Mouse (Mus musculus) right cerebral cortex, postnatal 25 days (tissue): ENCODE measurements around the gene Shisa9.
"Not testable (repeated sequence)": the region's sequence is repeated elsewhere in the genome, so short reads cannot be mapped to it uniquely, and the experiment has no call there.

Source experiments
- DNase-seq: peaks from one replicate; pipeline ENCODE4 v3.0.0; 2022

Gene Shisa9

DNA sequence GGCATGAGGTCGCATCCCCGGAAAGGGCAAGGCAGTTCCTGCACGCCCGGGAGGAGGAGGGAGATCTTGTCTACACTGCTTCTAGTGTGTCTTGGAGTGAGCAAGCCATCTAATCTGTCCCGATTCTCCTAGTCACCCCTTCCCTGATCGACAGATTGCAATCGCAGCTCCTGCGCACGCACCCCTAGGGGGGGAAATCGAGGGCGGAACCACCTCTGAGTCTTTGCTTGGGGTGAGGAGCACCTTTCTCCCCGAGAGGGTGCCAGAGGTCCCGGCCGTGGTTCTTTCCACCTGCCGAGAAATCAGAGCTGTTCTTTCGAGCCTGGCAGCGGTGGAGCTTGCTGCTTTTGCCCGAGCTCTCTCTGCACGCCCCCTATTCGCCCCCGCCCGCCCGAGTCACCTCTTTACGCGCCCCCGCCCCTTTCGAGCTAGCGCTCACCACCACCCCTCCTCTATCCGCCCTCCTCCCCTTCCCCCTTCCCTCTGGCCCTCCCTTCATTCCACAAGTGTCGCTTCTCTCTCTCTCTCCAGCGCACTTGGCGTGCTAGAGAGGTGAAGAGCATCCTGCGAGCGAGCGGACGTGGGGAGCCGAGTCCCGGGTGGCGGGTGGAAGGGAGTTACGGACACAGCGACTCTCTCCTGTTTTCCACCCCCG is at the start of gene Shisa9:
TSS of gene Shisa9 (plus strand) at position 498 of the 655 bp plus-strand sequence.
- DNase-seq, result peak; percentile 74

DNA sequence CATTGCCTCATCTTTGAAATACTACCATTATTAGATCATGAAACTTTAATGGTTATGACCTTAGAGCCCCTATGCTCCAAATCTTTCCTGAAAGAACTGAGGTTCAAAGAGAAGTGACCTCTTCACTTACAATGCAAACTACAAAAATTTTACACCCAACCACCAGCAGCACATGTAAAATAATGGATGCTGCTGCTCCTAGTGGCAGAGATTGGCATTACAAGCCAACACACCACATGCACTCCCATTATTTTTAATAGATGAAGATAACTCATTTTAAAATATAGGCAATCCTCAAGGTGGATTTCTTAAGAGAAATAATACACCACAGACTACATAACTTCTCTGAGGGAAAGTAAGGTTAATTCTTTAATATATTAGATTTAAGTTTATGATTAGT is 43.4 kb upstream of the Shisa9 start:
- no peak for DNase-seq

DNA sequence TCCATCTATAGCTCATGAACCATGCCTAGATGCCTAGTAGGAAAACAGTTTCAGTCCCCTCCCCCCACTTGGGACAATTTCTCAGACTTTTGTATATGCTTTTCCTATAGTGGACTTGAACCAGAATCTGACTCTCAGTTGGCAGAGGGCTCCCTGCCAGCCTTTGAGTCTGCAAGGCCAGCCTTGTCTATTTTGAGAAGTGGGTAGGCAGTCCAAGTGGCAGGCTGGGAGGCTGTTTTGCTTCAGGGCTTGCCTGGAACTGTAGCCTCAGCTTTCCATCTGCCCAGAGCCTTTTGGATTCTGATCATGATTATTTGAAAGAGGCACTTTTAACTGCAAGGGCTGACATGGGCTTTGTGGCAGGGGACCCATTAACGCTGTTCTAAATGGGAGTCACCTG is 23.2 kb upstream of the Shisa9 start:
- no peak for DNase-seq

DNA sequence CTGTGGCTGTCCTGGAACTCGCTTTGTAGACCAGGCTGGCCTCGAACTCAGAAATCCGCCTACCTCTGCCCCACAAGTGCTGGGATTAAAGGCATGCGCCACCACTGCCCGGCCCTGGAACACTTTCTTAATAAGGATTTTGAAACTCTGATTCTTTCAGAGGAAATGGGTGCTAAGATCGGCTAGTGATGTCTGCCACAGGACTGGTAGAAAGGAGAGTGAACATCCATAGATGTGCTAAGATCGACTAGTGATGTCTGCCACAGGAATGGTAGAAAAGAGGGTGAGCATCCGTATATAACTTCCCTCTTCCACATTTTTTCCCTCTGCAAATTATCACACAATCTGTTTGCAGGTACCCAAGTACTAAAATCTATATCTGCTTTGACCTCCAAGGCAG is 17.9 kb upstream of the Shisa9 start:
- DNase-seq, result no peak

GRCm38 (mm10) chr16:11966810-11967209 is 17.1 kb upstream of the Shisa9 start:
- DNase-seq, result not testable (repeated sequence)

DNA sequence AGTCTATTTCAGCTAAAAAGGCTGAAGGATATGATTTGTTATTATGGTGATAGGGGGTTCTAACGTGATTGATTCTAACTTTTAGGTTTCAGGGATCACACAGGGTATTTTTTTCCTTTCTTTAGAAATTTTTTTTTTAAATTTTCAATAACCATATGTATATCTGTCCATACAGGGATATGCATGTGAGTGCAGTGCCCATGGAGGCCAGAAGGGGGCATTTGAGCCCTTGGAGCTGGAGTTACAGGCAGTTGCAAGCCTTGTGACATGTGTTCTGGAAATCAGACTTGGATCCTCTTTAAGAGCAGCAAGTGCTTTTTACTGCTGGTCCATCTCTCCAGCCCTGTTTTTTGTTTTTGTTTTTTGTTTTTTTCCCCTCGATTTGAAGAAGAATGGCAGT is 16.3 kb upstream of the Shisa9 start:
- no peak for DNase-seq

- no peak for DNase-seq
Measured at GRCm38 (mm10) chr16:11973707-11974106, 10.2 kb upstream of the Shisa9 start.

DNA sequence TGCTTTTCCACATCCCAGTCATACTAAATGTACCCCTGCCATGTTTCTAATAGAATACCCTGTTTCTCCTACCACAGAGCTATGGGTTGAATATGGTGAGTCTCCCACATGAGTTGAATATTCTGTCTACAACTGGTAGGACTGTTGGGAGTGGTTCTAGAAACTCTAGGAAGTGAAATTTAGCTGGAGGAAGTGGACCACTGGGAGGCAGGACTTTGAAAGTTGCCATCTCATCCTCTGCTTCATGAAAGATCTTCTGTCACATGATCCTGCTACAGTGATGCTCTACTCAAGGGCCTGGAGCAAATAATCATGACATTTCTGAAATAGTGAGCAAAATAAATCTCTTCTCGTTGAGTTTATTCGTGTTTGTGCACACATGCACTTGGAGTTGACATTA is 7.2 kb upstream of the Shisa9 start:
- no peak for DNase-seq

GRCm38 (mm10) chr16:11980764-11981163 is 3.1 kb upstream of the Shisa9 start:
- peak; percentile 67 for DNase-seq

GRCm38 (mm10) chr16:11983106-11983615 is 752 bp upstream of the Shisa9 start:
- peak; percentile 62 for DNase-seq

DNA sequence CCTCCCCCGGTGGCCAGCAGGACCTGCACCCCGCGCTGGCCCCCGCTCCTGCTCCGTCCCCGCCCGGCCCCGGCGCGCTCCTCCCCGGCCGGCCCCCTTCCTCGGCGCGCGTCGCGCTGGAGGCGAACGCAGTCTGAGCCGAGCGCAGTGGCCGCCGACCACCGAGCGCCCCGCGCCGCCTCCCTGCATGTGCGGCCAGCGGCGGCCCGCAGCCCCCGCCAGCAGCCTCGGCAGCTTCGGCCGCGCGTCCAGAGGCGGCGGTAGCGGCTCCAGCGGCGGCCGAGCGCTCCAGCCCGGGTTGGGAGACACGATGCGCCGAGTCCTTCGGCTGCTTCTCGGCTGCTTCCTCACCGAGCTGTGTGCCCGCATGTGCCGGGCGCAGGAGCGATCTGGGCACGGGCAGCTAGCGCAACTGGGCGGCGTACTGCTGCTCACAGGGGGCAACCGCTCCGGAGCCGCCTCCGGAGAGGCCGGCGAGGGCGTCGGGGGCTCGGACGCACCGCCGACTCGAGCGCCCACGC is 418 bp downstream of the Shisa9 start:
- peak; percentile 68 for DNase-seq

- DNase-seq, result peak; percentile 9
Measured at GRCm38 (mm10) chr16:11987056-11987455, 3.1 kb downstream of the Shisa9 start.

DNA sequence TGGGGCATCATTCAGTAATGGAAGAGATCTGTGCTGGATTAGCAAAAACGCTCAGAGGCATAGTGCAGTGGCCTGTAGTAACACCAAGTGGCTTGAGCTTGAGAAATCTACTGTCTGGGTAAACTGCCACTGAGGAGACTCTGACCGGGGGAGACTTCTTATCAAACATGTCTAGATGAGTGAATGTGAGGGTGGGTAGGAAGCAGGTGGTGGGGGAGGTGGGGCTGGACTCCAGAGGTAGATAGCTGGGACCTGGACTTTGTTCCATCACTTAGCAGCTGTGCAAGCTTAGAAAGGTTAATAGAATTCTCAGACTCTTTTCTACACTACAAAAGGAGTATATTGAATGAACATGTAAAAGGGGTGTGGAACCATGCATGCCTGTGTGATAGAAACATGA is 21.3 kb downstream of the Shisa9 start:
- DNase-seq, result no peak

DNA sequence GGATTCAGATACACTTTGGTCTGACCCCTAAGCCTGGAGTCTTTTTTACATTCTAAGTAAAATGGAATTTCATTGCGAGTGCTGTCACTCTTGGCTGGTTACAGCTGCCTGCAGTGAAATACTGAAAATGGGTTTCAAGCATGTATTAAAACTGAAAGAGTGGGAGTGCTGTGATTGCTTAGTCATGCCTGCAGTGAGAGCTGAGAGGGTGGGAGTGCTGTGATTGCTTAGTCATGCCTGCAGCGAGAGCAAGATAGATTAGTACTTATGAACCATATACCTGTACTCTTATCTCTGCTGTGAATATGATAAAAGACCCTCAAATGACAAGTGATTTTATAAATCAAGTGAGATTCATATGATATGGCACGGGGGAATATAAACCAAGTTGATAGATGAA is 26.2 kb downstream of the Shisa9 start:
- DNase-seq, result no peak

DNA sequence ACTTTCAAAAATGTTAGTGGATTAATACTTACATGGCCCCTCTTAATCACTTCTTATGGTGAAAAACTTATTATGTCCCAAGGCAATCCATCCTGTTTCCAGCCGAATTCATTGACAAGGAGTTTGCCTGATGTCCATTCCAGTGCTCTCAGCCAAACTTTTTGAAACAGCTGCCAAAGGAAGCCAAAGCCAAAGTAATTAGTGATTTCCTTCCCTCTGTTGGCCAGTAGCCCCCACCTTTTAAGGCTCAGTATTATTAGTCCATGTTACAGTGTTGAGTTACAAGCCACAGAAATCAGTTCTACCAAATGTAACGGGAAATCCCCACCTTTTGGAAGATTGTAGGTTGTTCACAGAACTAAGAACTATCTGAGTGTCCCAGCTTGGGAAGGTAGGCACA is 28.8 kb downstream of the Shisa9 start:
- no peak for DNase-seq

DNA sequence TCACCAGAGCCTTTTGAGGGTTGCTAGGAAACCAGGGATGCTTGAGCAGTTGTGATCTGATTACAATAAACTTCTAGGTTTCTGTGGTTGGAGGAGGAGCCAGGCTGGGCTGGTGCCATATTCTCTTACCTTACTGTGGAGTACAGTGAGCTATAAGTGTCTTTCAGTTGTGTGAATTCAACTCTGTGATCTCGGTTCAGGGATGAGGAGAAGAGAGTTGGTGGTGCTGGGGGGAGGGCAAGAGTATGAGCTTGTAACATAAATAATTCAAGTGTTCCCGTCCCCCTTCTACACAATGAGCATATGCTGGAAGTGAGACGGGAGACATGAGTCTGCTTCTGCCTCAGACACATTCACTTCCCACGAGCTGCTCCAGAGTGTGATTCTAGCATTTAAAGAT is 30.6 kb downstream of the Shisa9 start:
- DNase-seq, result peak; percentile 64

- DNase-seq, result no peak
Measured at GRCm38 (mm10) chr16:12017921-12018618, 34.2 kb downstream of the Shisa9 start.

GRCm38 (mm10) chr16:12020103-12020755 is 36.3 kb downstream of the Shisa9 start:
- peak; percentile 17 for DNase-seq

- no peak for DNase-seq
Measured at GRCm38 (mm10) chr16:12032441-12032840, 48.5 kb downstream of the Shisa9 start.

DNA sequence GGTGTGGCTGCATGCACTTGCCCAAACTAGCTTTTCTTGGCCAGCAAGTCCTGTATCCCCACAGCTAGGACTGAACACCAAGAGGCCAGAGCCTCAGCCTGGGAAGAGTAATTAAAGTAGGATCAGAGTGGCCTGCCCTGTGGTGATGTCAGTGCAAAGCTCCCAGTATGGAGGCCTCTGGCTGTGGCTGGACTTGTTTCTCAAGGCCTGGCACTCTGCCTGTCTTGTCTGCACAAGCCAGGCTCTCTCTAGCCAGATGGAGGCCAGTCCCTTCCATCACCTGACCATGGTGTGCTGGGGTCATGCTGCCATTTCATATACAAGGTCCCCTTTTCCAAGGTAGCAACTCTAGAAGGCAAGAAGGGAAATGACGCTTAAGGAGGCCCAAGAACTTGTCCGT is 51.0 kb downstream of the Shisa9 start:
- no peak for DNase-seq

- DNase-seq, result no peak
Measured at GRCm38 (mm10) chr16:12035626-12036025, 51.7 kb downstream of the Shisa9 start.

- DNase-seq, result peak; percentile 20
Measured at GRCm38 (mm10) chr16:12040935-12041334, 57.0 kb downstream of the Shisa9 start.

GRCm38 (mm10) chr16:12052051-12052450 is 68.1 kb downstream of the Shisa9 start:
- no peak for DNase-seq

GRCm38 (mm10) chr16:12072573-12072972 is 88.7 kb downstream of the Shisa9 start:
- no peak for DNase-seq
